Mouse (Mus musculus): Measurements from ENCODE around the gene Orai3. TPM values are rescaled to one million over a fixed set of nuclear protein-coding genes. Genes with fewer than 3 reads are reported as not detected.

Orai3 gene
- total and polyA plus RNA-seq, 3 experiments: 37.5 to 47.2 TPM; not detected in 1

GRCm38 (mm10) chr7:127768997-127769593 lies 520 bp upstream of the Orai3 start (continued):
- no peak for TF ChIP-seq POLR2AphosphoS5 (IDR thresholded peaks at IDR 0.05; ENCODE audit: borderline replicate concordance, low read depth, low read length)
- peak in 1 of 2 experiments; percentile 33; a peak in 1 of 4 replicates for TF ChIP-seq EP300 (IDR thresholded peaks at IDR 0.05; ENCODE audit: low read depth in 1 of 2, low read length in 2 of 2)
- 0 out of 2 replicates have a peak, but pooled peaks have one; percentile 18 for TF ChIP-seq MYB (IDR thresholded peaks at IDR 0.05; ENCODE audit: low read depth, low read length)

GRCm38 (mm10) chr7:127770039-127770905 lies 657 bp downstream of the Orai3 start:
- Histone ChIP-seq H3K36me3 (ENCODE audit: control insufficient read depth in 1 of 2, insufficient read depth in 2 of 2, low read length in 2 of 2) (peaks cover 0 to 28% of the 10 kb centered on the region in 2 experiments; a peak in 2 of 4 replicates), H3K9me3 (replicated peaks; ENCODE audit: insufficient read depth, low read length) (no peaks in the 10 kb centered on the region), H3K9ac (ENCODE audit: control insufficient read depth, low read depth, low read length, poor library complexity, severe bottlenecking) (peak overlapping the region; percentile 98), H3K4me1 (ENCODE audit: control insufficient read depth in 1 of 2, insufficient read depth in 2 of 2, low read length in 2 of 2) (peaks cover 5 to 34% of the 10 kb centered on the region in 2 experiments; a peak in 3 of 4 replicates), H3K4me3 (ENCODE audit: control insufficient read depth in 1 of 2, insufficient read depth in 1 of 2, low read depth in 2 of 2, low read length in 2 of 2) (peak overlapping the region; percentile 82 to 93), H3K27ac (ENCODE audit: control insufficient read depth, low read depth, low read length) (peak overlapping the region; percentile 93), H3K27me3 (ENCODE audit: control insufficient read depth in 1 of 2, insufficient read depth in 2 of 2, low read length in 2 of 2) (no peaks in the 10 kb centered on the region), H3K79me2 (ENCODE audit: control insufficient read depth, insufficient read depth, low read length, poor library complexity) (peaks cover 24% of the 10 kb centered on the region)
- DNase-seq (ENCODE audit: low read depth, low spot score): peak; percentile 78
- TF ChIP-seq ELF1 (IDR thresholded peaks at IDR 0.05; ENCODE audit: low read depth, low read length) (peak; percentile 47; the same call in 1 of the 2 replicates), USF1 (IDR thresholded peaks at IDR 0.05; ENCODE audit: low read depth, low read length) (no peak), MEF2A (IDR thresholded peaks at IDR 0.05; ENCODE audit: extremely low read depth, insufficient replicate concordance, low read depth, low read length, poor library complexity, severe bottlenecking) (no peak), MAX (IDR thresholded peaks at IDR 0.05; ENCODE audit: low read length) (peak; percentile 79), ETS1 (IDR thresholded peaks at IDR 0.05; ENCODE audit: low read depth, low read length) (peak; percentile 48; the same call in 1 of the 2 replicates), SMC3 (IDR thresholded peaks at IDR 0.05; ENCODE audit: low read depth, low read length) (no peak), NELFE (IDR thresholded peaks at IDR 0.05; ENCODE audit: low read depth, low read length) (no peak), RCOR1 (IDR thresholded peaks at IDR 0.05; ENCODE audit: low read depth, low read length) (peak; percentile 25; the same call in 1 of the 2 replicates), E2F4 (IDR thresholded peaks at IDR 0.05; ENCODE audit: borderline replicate concordance, low read depth, low read length) (no peak), GABPA (IDR thresholded peaks at IDR 0.05; ENCODE audit: low read depth, low read length) (no peak), MAZ (IDR thresholded peaks at IDR 0.05; ENCODE audit: low read depth, low read length) (no peak), NRF1 (IDR thresholded peaks at IDR 0.05; ENCODE audit: insufficient read depth, low read depth, low read length, poor library complexity, severe bottlenecking) (no peak), POLR2AphosphoS5 (IDR thresholded peaks at IDR 0.05; ENCODE audit: borderline replicate concordance, low read depth, low read length) (no peak; the same call in 1 of the 2 replicates), CTCF (IDR thresholded peaks at IDR 0.05 in 2 of 3, conservative IDR thresholded peaks at IDR 0.05 in 1 of 3; ENCODE audit: control insufficient read depth in 1 of 3, insufficient read depth in 1 of 3, low read depth in 2 of 3, low read length in 3 of 3, poor library complexity in 1 of 3, severe bottlenecking in 1 of 3) (no peak), POLR2AphosphoS2 (IDR thresholded peaks at IDR 0.05; ENCODE audit: low read length) (peak; percentile 25; the same call in 1 of the 2 replicates), TBP (IDR thresholded peaks at IDR 0.05; ENCODE audit: low read depth, low read length) (peak; percentile 60; the same call in 1 of the 2 replicates), HCFC1 (IDR thresholded peaks at IDR 0.05; ENCODE audit: low read depth, low read length) (peak; percentile 29; the same call in 1 of the 2 replicates), KAT2A (conservative IDR thresholded peaks at IDR 0.05; ENCODE audit: low read depth, low read length) (0 out of 2 replicates have a peak, but pooled peaks have one; percentile 13), BHLHE40 (IDR thresholded peaks at IDR 0.05; ENCODE audit: borderline replicate concordance, low read depth, low read length) (no peak), TCF12 (IDR thresholded peaks at IDR 0.05; ENCODE audit: low read depth, low read length) (peak; percentile 83), SIN3A (IDR thresholded peaks at IDR 0.05; ENCODE audit: low read length) (peak; percentile 20), EP300 (IDR thresholded peaks at IDR 0.05; ENCODE audit: low read depth in 1 of 2, low read length in 2 of 2) (peak; percentile 65 to 92), ZMIZ1 (IDR thresholded peaks at IDR 0.05; ENCODE audit: low read depth, low read length) (no peak), ZKSCAN1 (IDR thresholded peaks at IDR 0.05; ENCODE audit: low read depth, low read length) (no peak), USF2 (IDR thresholded peaks at IDR 0.05; ENCODE audit: borderline replicate concordance in 1 of 2, insufficient read depth in 1 of 2, low read depth in 1 of 2, low read length in 2 of 2) (no peak), JUND (IDR thresholded peaks at IDR 0.05; ENCODE audit: low read depth, low read length) (no peak), GATA1 (IDR thresholded peaks at IDR 0.05; ENCODE audit: low read depth, low read length) (peak; percentile 86), TAL1 (IDR thresholded peaks at IDR 0.05; ENCODE audit: low read length) (peak; percentile 66), MAFK (IDR thresholded peaks at IDR 0.05; ENCODE audit: borderline replicate concordance, low read depth, low read length) (no peak)
